Mouse (Mus musculus) heart, embryonic 12.5 days (tissue): Measurements from ENCODE around the gene Resf1. TPM values are rescaled to one million over a fixed set of nuclear protein-coding genes. Genes with fewer than 3 reads are reported as not detected.

ENCODE experiments used
- polyA plus RNA-seq: library from polyadenylated mRNA; unstranded; fragments of >200 nt; fragmentation: Nextera tagmentation; extraction: Ambion mirVana; gene quantifications from 2 replicates; pipeline ENCODE4 v1.2.1, GENCODE M21; 2016

The Resf1 gene
- polyA plus RNA-seq, 1 experiment from 2014 or later: 30.6 TPM

Other genes with a start within 250 kb of the Resf1 start
- gene Dennd5b, start 207.7 kb upstream of the Resf1 start, polyA plus RNA-seq: 10.3 and 10.9 TPM in 2 replicates
- gene Gm10203, start 179.2 kb upstream of the Resf1 start, polyA plus RNA-seq: not detected in 2 replicates
- gene Etfbkmt, start 169.6 kb upstream of the Resf1 start, polyA plus RNA-seq: 15.6 and 17.4 TPM in 2 replicates
- 21.2 and 27.4 TPM in 2 replicates for gene Amn1, start 120.7 kb upstream of the Resf1 start, polyA plus RNA-seq
- gene Bicd1, start 99.5 kb downstream of the Resf1 start, polyA plus RNA-seq: 7.5 and 8.1 TPM in 2 replicates